Mouse (Mus musculus) hindbrain, embryonic 14.5 days (tissue): ENCODE measurements around the gene Sdhaf3. TPM values are rescaled to one million over a fixed set of nuclear protein-coding genes. Genes with fewer than 3 reads are reported as not detected.
"Not testable (repeated sequence)": the region's sequence is repeated elsewhere in the genome, so short reads cannot be mapped to it uniquely, and the experiment has no call there.

Source experiments
- ATAC-seq: fragments of 200-750 bp; cut with Nextera tagmentation; 2 replicates; pipeline ENCODE4 v1.8.0; 2017; ENCODE audit warnings: moderate number of reproducible peaks, mild to moderate bottlenecking, moderate TSS enrichment, moderate library complexity; ENCODE audit not compliant: low FRiP score
- DNase-seq: peaks from one replicate; pipeline ENCODE4 v3.0.0-alpha.2; 2015; ENCODE audit warnings: low spot score
- H3K27ac ChIP-seq: fragments of 300-500 bp; sonication (generic); 2 replicates; pipeline ENCODE4 v1.5.1; 2014; ENCODE audit warnings: mild to moderate bottlenecking, moderate library complexity
- H3K27me3 ChIP-seq: fragments of 300-500 bp; sonication (generic); 2 replicates; pipeline ENCODE4 v1.6.1; 2014; ENCODE audit warnings: mild to moderate bottlenecking, low read length, mixed read lengths; ENCODE audit not compliant: control insufficient read depth, insufficient read depth
- H3K36me3 ChIP-seq: fragments of 300-500 bp; sonication (generic); replicated peaks from 2 replicates; pipeline ENCODE4 v1.6.1; 2014; ENCODE audit not compliant: control insufficient read depth, insufficient read depth
- H3K4me1 ChIP-seq: fragments of 300-500 bp; sonication (generic); replicated peaks from 2 replicates; pipeline ENCODE4 v1.6.1; 2014; ENCODE audit warnings: antibody characterized with exemption, low read length, mixed read lengths; ENCODE audit not compliant: control insufficient read depth, insufficient read depth
- H3K4me2 ChIP-seq: fragments of 300-500 bp; sonication (generic); replicated peaks from 2 replicates; pipeline ENCODE4 v1.6.1; 2014; ENCODE audit warnings: mild to moderate bottlenecking, moderate library complexity
- H3K4me3 ChIP-seq: fragments of 300-500 bp; sonication (generic); replicated peaks from 2 replicates; pipeline ENCODE4 v1.5.1; 2014; ENCODE audit warnings: mild to moderate bottlenecking, low read length
- H3K9ac ChIP-seq: fragments of 300-500 bp; sonication (generic); 2 replicates; pipeline ENCODE4 v1.6.1; 2014
- H3K9me3 ChIP-seq: fragments of 300-500 bp; sonication (generic); 2 replicates; pipeline ENCODE4 v1.6.1; 2016; ENCODE audit warnings: low read length; ENCODE audit not compliant: control insufficient read depth
- WGBS: fragments of 180-500 bp; shearing (Covaris S2); extraction: QIAGEN DNeasy Blood & Tissue Kit; methylation state at CpG from one replicate; pipeline ENCODE4 v1.1.7; 2014; 5-methylcytosine and 5-hydroxymethylcytosine counted together
- polyA plus RNA-seq: library from polyadenylated mRNA; unstranded; fragments of >200 nt; fragmentation: Nextera tagmentation; extraction: Ambion mirVana; gene quantifications from 2 replicates; pipeline ENCODE4 v1.2.1, GENCODE M21; 2014

Gene Sdhaf3
- polyA plus RNA-seq, 1 experiment from 2014 or later: 8.3 TPM

DNA sequence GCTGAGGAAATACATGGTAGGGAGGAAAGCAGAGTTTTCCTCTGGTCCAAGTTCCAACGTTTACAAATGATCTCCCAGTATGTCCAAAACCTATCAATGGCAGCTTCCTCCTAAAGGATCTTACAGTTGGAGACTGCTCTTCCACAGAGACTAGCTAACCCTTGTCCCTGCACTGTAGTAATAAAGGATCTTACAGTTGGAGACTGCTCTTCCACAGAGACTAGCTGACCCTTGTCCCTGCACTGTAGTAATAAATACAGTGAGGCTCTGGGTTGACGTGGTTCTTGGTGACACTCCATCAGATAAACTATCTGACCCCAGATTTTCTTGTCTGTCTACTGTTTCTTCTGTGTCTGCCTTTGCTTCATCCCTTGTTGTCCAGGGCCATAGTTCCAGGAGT is 15.0 kb upstream of the Sdhaf3 start:
- Histone ChIP-seq H3K9me3 (no peaks in the 10 kb centered on the region), H3K4me2 (no peak overlapping the region), H3K27me3 (no peaks in the 10 kb centered on the region), H3K27ac (no peak overlapping the region), H3K9ac (no peak overlapping the region), H3K4me3 (no peak overlapping the region), H3K4me1 (no peaks in the 10 kb centered on the region), H3K36me3 (no peaks in the 10 kb centered on the region)
- WGBS: 47% methylated on average over 2 of the region's 2 CpGs
- DNase-seq (no peak), ATAC-seq (no peak)

DNA sequence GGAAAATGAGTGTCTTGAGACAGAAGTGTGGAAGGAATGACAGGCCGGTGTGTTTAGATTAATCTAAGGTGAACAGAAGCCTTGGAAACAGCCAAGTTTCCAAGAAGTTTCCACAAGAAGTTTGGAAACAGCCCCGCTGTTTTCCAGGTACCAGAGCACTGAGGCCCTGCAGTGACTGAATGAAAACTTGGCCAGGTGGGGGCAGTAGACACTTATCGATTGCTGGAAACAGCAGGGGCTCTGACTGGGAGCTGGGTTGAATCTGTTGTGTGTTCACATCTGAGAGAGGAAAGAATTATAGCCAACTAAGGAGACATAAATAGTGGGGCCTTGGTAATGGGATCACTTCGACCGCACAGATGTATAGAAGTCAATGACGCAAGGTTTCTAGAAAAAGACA is 13.0 kb upstream of the Sdhaf3 start:
- H3K27me3 ChIP-seq: no peaks in the 10 kb centered on the region
- WGBS: 55% methylated on average over 6 of the region's 6 CpGs
- H3K4me1 ChIP-seq: no peaks in the 10 kb centered on the region
- H3K36me3 ChIP-seq: no peaks in the 10 kb centered on the region
- no peaks in the 10 kb centered on the region for H3K9me3 ChIP-seq
- H3K9ac ChIP-seq: no peak overlapping the region
- no peak overlapping the region for H3K4me3 ChIP-seq
- no peak overlapping the region for H3K27ac ChIP-seq
- no peak overlapping the region for H3K4me2 ChIP-seq
- no peak for ATAC-seq
- no peak for DNase-seq

DNA sequence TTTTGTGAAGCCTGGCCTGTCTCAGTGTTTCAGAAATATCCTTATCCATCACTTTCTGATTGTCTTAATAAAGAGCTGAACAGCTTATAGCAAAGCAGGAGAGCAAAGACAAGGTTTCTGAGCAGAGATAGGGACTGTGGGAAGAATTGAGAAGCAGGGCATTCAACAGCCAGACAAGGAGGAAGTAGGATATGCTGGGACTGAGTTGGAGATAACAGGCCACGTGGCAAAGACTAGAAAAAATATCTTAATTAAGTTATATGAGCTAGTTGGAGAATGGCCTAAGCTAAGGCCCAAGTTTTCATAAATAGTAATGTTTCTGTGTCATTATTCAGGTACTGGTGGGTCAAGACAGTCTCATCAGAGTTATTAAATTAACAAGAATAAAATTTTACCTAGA is 8.2 kb upstream of the Sdhaf3 start:
- Histone ChIP-seq H3K9me3 (no peaks in the 10 kb centered on the region), H3K4me3 (no peak overlapping the region), H3K27me3 (no peaks in the 10 kb centered on the region), H3K4me2 (no peak overlapping the region), H3K36me3 (no peaks in the 10 kb centered on the region), H3K27ac (no peak overlapping the region), H3K4me1 (no peaks in the 10 kb centered on the region), H3K9ac (no peak overlapping the region)
- DNase-seq (no peak), ATAC-seq (no peak)
- WGBS: 30% methylated on average over 1 of the region's 1 CpGs

DNA sequence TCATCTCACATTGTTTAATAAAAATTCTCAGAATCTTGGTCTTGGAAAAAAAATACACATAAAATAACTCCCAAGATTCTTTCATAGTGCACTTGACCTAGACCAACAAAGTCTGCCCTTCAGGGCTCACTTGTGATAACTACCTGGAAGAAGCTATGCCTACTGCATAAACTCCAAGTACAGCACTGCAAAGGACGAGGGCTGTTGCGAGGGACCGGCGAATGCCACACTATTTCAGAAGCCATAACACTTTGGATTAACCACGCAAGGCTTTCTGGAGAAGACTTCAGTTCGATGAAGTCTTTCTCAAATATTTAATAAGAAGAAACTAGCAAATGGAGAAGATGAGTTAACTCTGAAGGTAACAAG is 425 bp upstream of the Sdhaf3 start:
- H3K4me3 ChIP-seq: peak overlapping the region; percentile 58
- no peak for DNase-seq
- H3K27me3 ChIP-seq: no peaks in the 10 kb centered on the region
- H3K27ac ChIP-seq: peak overlapping the region; percentile 24; the same call in 1 of the 2 replicates
- 43% methylated on average over 6 of the region's 6 CpGs for WGBS
- peak overlapping the region; percentile 88 for H3K4me2 ChIP-seq
- peaks cover 11% of the 10 kb centered on the region for H3K4me1 ChIP-seq
- peak overlapping the region; percentile 50; the same call in 1 of the 2 replicates for H3K9ac ChIP-seq
- H3K36me3 ChIP-seq: no peaks in the 10 kb centered on the region
- ATAC-seq: peak; percentile 49
- H3K9me3 ChIP-seq: no peaks in the 10 kb centered on the region

DNA sequence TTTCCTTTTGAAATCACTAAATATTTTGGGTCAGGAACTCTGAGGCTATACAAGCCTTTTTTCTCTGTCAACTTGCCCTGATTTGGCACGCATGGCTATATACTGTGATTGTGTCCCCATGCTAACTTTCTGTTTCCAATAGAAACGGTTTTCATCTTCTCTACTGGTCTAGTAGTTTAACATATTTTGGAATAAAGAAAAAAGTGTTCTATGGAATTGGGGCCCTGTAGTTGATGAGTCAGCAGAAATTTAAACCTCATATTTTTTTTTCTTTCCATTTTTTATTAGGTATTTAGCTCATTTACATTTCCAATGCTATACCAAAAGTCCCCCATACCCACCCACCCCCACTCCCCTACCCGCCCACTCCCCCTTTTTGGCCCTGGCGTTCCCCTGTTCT is 3.4 kb downstream of the Sdhaf3 start:
- H3K9me3 ChIP-seq, H3K27me3 ChIP-seq, H3K4me2 ChIP-seq, H3K4me3 ChIP-seq, H3K9ac ChIP-seq, H3K36me3 ChIP-seq, DNase-seq, ATAC-seq, H3K27ac ChIP-seq: not testable (repeated sequence)
- peaks cover 11% of the 10 kb centered on the region for H3K4me1 ChIP-seq
- WGBS: 92% methylated on average over 2 of the region's 4 CpGs

DNA sequence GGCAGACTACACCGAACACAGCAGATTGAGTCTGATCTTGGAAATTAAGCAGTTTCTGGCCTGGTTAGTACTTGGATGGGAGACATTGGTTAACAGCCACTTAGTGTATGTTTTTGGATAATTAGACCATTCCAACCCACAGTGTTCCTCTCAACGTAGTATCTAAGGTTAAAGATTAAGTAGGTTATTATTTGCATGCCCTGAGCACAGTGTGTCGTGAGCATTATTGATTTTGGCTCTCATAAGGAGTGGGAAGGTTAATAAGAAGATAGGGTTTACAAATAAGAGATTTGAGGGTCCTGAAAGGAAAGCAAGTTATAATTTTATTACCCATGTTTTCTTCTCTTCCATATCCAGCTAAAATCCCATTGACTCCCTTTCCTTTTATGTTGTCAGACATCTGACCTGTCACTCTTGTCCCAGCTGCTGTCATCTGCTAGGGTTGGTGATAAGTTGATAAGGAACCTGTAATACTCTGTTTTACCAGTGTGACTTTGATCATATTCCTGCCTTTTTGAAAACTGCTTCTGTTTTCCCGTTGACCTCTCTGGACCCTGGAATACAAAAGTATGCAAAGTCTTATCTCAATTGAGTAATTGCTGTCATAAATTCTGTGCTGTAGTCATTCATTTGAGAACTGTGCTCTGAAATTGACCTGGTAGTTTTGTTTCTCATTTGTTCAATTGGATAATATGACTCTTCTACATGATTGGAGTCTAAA is 41.6 kb downstream of the Sdhaf3 start:
- Histone ChIP-seq H3K27ac (no peak overlapping the region), H3K4me1 (no peaks in the 10 kb centered on the region), H3K9me3 (no peaks in the 10 kb centered on the region), H3K36me3 (no peaks in the 10 kb centered on the region), H3K9ac (no peak overlapping the region), H3K4me3 (no peak overlapping the region), H3K27me3 (no peaks in the 10 kb centered on the region), H3K4me2 (no peak overlapping the region)
- DNase-seq: no peak
- WGBS: 86% methylated on average over 4 of the region's 4 CpGs
- ATAC-seq: no peak

DNA sequence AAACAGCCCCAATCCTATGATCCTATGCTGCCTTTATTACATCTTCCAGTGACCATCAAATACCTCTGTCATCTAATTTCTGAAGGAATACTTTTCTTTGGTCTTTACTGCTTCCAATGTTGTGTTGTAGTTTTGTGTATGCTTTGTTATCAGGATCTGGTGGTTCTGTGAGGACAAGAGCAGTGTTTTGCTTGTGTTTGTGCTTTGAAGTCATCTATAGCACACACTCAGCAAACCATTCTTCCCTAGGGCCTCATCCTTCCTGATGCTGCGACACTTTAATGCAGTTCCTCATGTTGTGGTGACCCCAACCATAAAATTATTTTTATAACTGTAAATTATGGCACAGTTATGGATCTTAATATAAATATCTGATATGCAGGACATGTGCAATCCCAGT is 42.2 kb downstream of the Sdhaf3 start:
- 88% methylated on average over 1 of the region's 1 CpGs for WGBS
- Histone ChIP-seq H3K4me3 (no peak overlapping the region), H3K9ac (no peak overlapping the region), H3K27ac (no peak overlapping the region), H3K4me2 (no peak overlapping the region), H3K9me3 (no peaks in the 10 kb centered on the region), H3K4me1 (no peaks in the 10 kb centered on the region), H3K27me3 (no peaks in the 10 kb centered on the region), H3K36me3 (no peaks in the 10 kb centered on the region)
- DNase-seq (no peak), ATAC-seq (no peak)

DNA sequence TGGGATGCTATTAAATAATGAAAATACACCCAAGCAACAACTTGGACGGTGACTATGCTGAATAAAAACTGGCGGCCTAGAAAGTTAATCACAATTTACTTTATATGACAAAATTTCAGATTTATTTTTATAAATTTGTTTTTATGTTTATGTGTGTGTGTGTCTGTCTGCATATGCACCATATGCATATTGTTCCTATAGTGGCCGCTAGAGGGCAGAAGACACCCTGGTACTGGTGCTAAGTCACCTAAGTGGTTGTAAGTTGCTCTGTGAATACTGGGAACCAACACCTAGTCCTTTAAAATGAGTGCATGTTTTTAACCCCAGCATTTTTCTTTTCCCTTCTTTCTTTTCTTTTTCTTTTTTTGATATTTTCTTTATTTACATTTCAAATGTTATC is 43.2 kb downstream of the Sdhaf3 start:
- no peaks in the 10 kb centered on the region for H3K4me1 ChIP-seq
- ATAC-seq (no peak), DNase-seq (no peak)
- H3K4me3 ChIP-seq: no peak overlapping the region
- H3K4me2 ChIP-seq: no peak overlapping the region
- H3K36me3 ChIP-seq: no peaks in the 10 kb centered on the region
- no peak overlapping the region for H3K9ac ChIP-seq
- H3K27me3 ChIP-seq: no peaks in the 10 kb centered on the region
- no peak overlapping the region for H3K27ac ChIP-seq
- no peaks in the 10 kb centered on the region for H3K9me3 ChIP-seq
- 87% methylated on average over 3 of the region's 3 CpGs for WGBS

DNA sequence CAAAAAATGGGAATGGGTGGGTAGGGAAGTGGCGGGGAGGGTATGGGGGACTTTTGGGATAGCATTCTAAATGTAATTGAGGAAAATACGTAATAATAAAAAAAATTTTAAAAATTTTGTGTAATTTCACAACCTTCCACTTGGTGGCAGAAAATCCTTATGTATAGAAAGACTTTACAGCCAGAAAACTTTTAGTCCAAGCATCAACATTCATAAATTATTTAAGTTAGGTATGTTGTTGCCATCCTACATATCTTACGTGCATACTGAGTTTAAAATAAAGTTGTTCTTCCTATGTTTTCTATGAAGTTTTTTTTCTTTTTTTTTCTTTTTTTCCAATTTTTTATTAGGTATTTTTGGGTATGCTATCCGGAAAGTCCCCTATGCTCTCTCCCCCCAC is 47.3 kb downstream of the Sdhaf3 start:
- WGBS: 80% methylated on average over 4 of the region's 4 CpGs
- Histone ChIP-seq H3K9ac (no peak overlapping the region), H3K4me2 (no peak overlapping the region), H3K27ac (no peak overlapping the region), H3K27me3 (no peaks in the 10 kb centered on the region), H3K4me3 (no peak overlapping the region), H3K9me3 (no peaks in the 10 kb centered on the region), H3K36me3 (no peaks in the 10 kb centered on the region), H3K4me1 (no peaks in the 10 kb centered on the region)
- ATAC-seq (no peak), DNase-seq (peak; percentile 33)

DNA sequence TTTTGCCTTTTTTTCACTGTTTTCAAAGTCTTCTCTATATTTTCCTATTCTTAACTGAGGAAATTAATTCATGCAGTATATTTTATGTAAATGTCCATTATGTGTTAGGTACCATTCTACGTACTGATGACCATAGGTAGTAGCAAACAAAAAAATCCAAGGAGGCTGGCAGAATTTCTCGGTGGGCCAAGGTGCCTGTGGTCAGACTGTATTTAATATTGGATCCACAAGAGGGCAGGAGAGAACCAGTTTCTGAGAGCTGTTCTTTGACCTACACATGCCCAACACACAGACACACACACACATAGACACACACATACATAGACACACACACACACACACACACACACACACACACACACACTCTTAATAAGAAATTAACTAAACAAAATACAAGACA is 48.2 kb downstream of the Sdhaf3 start:
- Histone ChIP-seq H3K4me3 (no peak overlapping the region), H3K9me3 (no peaks in the 10 kb centered on the region), H3K9ac (no peak overlapping the region), H3K4me2 (no peak overlapping the region), H3K36me3 (no peaks in the 10 kb centered on the region), H3K27ac (no peak overlapping the region), H3K4me1 (no peaks in the 10 kb centered on the region), H3K27me3 (no peaks in the 10 kb centered on the region)
- ATAC-seq (no peak), DNase-seq (peak; percentile 66)
- WGBS: 64% methylated on average over 2 of the region's 2 CpGs
